Mouse (Mus musculus) lung, embryonic 14.5 days (tissue): ENCODE data around the gene Paxbp1. TPM values are rescaled to one million over a fixed set of nuclear protein-coding genes. Genes with fewer than 3 reads are reported as not detected.

Experiments
- ATAC-seq: fragments of 200-750 bp; cut with Nextera tagmentation; 2 replicates; pipeline ENCODE4 v1.8.0; 2017; ENCODE audit warnings: mild to moderate bottlenecking, moderate TSS enrichment, moderate library complexity; ENCODE audit not compliant: insufficient read depth
- DNase-seq: peaks from one replicate; pipeline ENCODE4 v3.0.0-alpha.2; 2015
- H3K27ac ChIP-seq: fragments of 300-500 bp; sonication (generic); 2 replicates; pipeline ENCODE4 v1.5.1; 2014; ENCODE audit warnings: low read depth, mild to moderate bottlenecking, moderate library complexity
- H3K27me3 ChIP-seq: fragments of 300-500 bp; sonication (generic); 2 replicates; pipeline ENCODE4 v1.6.1; 2014; ENCODE audit warnings: low read length, control low read depth; ENCODE audit not compliant: insufficient read depth
- H3K36me3 ChIP-seq: fragments of 300-500 bp; sonication (generic); 2 replicates; pipeline ENCODE4 v1.6.1; 2014; ENCODE audit warnings: control low read depth; ENCODE audit not compliant: insufficient read depth
- H3K4me1 ChIP-seq: fragments of 300-500 bp; sonication (generic); 2 replicates; pipeline ENCODE4 v1.6.1; 2014; ENCODE audit warnings: antibody characterized with exemption, control low read depth; ENCODE audit not compliant: insufficient read depth
- H3K4me2 ChIP-seq: fragments of 300-500 bp; sonication (generic); 2 replicates; pipeline ENCODE4 v1.6.1; 2014; ENCODE audit warnings: mild to moderate bottlenecking
- H3K4me3 ChIP-seq: fragments of 300-500 bp; sonication (generic); 2 replicates; pipeline ENCODE4 v1.5.1; 2014; ENCODE audit warnings: low read depth, low read length
- H3K9ac ChIP-seq: fragments of 300-500 bp; sonication (generic); 2 replicates; pipeline ENCODE4 v1.6.1; 2014
- H3K9me3 ChIP-seq: fragments of 300-500 bp; sonication (generic); 2 replicates; pipeline ENCODE4 v1.6.1; 2016; ENCODE audit warnings: low read depth, low read length, control low read depth
- CTCF ChIP-seq: IDR thresholded peaks from 2 replicates; pipeline ENCODE4 v1.5.1; 2016; ENCODE audit warnings: antibody characterized with exemption, low read depth
- WGBS: fragments of 180-500 bp; shearing (Covaris S2); extraction: QIAGEN DNeasy Blood & Tissue Kit; methylation state at CpG from one replicate; pipeline ENCODE4 v1.1.7; 2014; 5-methylcytosine and 5-hydroxymethylcytosine counted together
- polyA plus RNA-seq: library from polyadenylated mRNA; unstranded; fragments of >200 nt; fragmentation: Nextera tagmentation; extraction: Ambion mirVana; gene quantifications from 2 replicates; pipeline ENCODE4 v1.2.1, GENCODE M21; 2014

The Paxbp1 gene
- polyA plus RNA-seq, 1 experiment from 2014 or later, result 66.4 TPM

GRCm38 (mm10) chr16:91026290-91026689 is 18.1 kb downstream of the Paxbp1 start:
- no peak overlapping the region for H3K27ac ChIP-seq
- H3K9me3 ChIP-seq, result no peaks in the 10 kb centered on the region
- DNase-seq (no peak), ATAC-seq (no peak)
- H3K9ac ChIP-seq, result no peak overlapping the region
- 86% methylated on average over 4 of the region's 4 CpGs for WGBS
- no peaks in the 10 kb centered on the region for H3K4me1 ChIP-seq
- H3K36me3 ChIP-seq, result peaks cover 92% of the 10 kb centered on the region
- no peak overlapping the region for H3K4me3 ChIP-seq
- no peaks in the 10 kb centered on the region for H3K27me3 ChIP-seq
- no peak for TF ChIP-seq CTCF
- no peak overlapping the region for H3K4me2 ChIP-seq

- H3K36me3 ChIP-seq, result peaks cover 96% of the 10 kb centered on the region
- H3K27me3 ChIP-seq, result no peaks in the 10 kb centered on the region
- no peak overlapping the region for H3K4me3 ChIP-seq
- no peak overlapping the region for H3K4me2 ChIP-seq
- WGBS, result 79% methylated on average over 1 of the region's 1 CpGs
- H3K27ac ChIP-seq, result no peak overlapping the region
- DNase-seq (peak; percentile 46), ATAC-seq (no peak)
- peak; percentile 60 for TF ChIP-seq CTCF
- H3K9ac ChIP-seq, result no peak overlapping the region
- H3K4me1 ChIP-seq, result no peaks in the 10 kb centered on the region
- H3K9me3 ChIP-seq, result no peaks in the 10 kb centered on the region
Measured at GRCm38 (mm10) chr16:91023384-91023783, 21.0 kb downstream of the Paxbp1 start.

- Histone ChIP-seq H3K36me3 (peaks cover 91% of the 10 kb centered on the region), H3K4me1 (no peaks in the 10 kb centered on the region), H3K9me3 (no peaks in the 10 kb centered on the region), H3K4me2 (no peak overlapping the region), H3K27me3 (no peaks in the 10 kb centered on the region), H3K4me3 (no peak overlapping the region), H3K27ac (no peak overlapping the region), H3K9ac (no peak overlapping the region)
- ATAC-seq (no peak), DNase-seq (no peak)
- TF ChIP-seq CTCF, result no peak
- WGBS, result 86% methylated on average over 10 of the region's 10 CpGs
Measured at GRCm38 (mm10) chr16:91020842-91021483, 23.4 kb downstream of the Paxbp1 start.

- no peaks in the 10 kb centered on the region for H3K27me3 ChIP-seq
- no peaks in the 10 kb centered on the region for H3K9me3 ChIP-seq
- H3K4me1 ChIP-seq, result no peaks in the 10 kb centered on the region
- DNase-seq (no peak), ATAC-seq (no peak)
- no peak overlapping the region for H3K4me3 ChIP-seq
- WGBS, result 92% methylated on average over 4 of the region's 4 CpGs
- peaks cover 88% of the 10 kb centered on the region for H3K36me3 ChIP-seq
- no peak overlapping the region for H3K4me2 ChIP-seq
- H3K9ac ChIP-seq, result no peak overlapping the region
- H3K27ac ChIP-seq, result no peak overlapping the region
- TF ChIP-seq CTCF, result no peak
Measured at GRCm38 (mm10) chr16:91019476-91019875, 24.9 kb downstream of the Paxbp1 start.

DNA sequence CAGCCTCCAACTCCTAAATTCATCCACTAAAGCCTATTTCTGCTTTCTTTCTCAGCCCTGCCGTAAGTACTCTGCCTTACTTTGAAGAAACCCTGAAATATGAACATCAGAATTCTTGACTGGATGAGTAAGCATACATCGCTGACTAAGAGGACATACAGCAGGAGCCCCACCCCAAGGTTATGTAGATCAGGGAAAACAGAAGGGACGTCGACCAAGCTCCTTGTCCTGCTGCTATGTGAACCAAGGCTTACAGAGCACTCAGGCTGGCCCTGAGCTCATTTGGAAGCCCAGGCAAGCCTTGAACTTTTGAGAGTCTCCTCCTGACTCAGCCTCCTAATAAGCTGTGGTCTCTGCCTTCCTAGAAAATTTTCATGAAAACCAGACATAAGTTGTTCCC is 28.6 kb downstream of the Paxbp1 start:
- Histone ChIP-seq H3K4me2 (no peak overlapping the region), H3K4me1 (no peaks in the 10 kb centered on the region), H3K9ac (no peak overlapping the region), H3K27ac (no peak overlapping the region), H3K36me3 (peaks cover 63% of the 10 kb centered on the region), H3K4me3 (no peak overlapping the region), H3K9me3 (no peaks in the 10 kb centered on the region), H3K27me3 (no peaks in the 10 kb centered on the region)
- no peak for ATAC-seq
- TF ChIP-seq CTCF, result no peak
- WGBS, result 85% methylated on average over 4 of the region's 4 CpGs
- no peak for DNase-seq

- peak overlapping the region; percentile 73; the same call in 1 of the 2 replicates for H3K9ac ChIP-seq
- ATAC-seq (no peak), DNase-seq (no peak)
- H3K4me1 ChIP-seq, result no peaks in the 10 kb centered on the region
- H3K27ac ChIP-seq, result no peak overlapping the region
- TF ChIP-seq CTCF, result no peak
- H3K4me2 ChIP-seq, result peak overlapping the region; percentile 85
- H3K9me3 ChIP-seq, result no peaks in the 10 kb centered on the region
- 23% methylated on average over 3 of the region's 3 CpGs for WGBS
- no peaks in the 10 kb centered on the region for H3K27me3 ChIP-seq
- peaks cover 26% of the 10 kb centered on the region for H3K36me3 ChIP-seq
- H3K4me3 ChIP-seq, result peak overlapping the region; percentile 94
Measured at GRCm38 (mm10) chr16:91011847-91012246, 32.5 kb downstream of the Paxbp1 start.

DNA sequence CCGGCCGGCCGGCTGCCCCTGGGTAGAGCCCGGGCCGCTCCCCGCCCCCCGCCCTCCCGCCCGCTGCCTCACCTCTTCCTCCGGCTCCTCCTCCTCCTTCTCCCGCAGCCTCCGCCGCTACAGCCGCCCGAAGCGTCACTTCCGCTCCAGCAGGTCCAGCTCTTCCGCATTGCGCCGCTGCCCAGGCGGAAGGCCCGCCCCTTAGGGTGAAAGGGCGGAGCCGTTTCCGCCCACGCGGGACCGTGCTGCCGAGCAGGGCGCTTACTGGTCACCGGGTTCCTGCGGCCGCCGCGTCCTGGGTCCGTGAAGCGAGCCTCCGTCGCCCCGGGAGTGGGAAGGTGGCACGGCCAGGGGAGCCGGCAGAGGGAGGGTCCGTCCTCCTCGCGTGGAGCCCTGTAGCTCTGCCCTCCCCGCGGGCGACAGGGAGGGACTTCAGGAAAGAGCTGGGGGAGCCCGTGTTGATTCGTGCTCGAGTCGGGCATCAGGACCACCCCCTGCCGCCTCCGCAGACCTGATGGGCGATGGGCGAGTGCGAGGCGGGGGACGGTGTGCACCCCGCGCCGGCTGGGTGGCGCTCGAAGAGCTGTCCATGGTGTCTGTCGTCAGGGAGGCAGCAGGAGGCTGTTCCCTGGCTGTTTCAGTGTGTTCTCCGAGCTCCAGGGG is 33.2 kb downstream of the Paxbp1 start, which contains the start of gene Synj1:
Gene Synj1, minus strand, starts transcription at position 288 of the 663 bp plus-strand sequence.
- Histone ChIP-seq H3K27ac (peak within 1 kb of the TSS; percentile 85), H3K27me3 (no peaks in the 10 kb centered on the region), H3K36me3 (peaks cover 22% of the 10 kb centered on the region), H3K4me3 (peak within 1 kb of the TSS; percentile 94), H3K4me2 (peak within 1 kb of the TSS; percentile 85), H3K9me3 (no peaks in the 10 kb centered on the region), H3K4me1 (no peaks in the 10 kb centered on the region), H3K9ac (peak within 1 kb of the TSS; percentile 73)
- peak; percentile 11; the same call in 1 of the 2 replicates for TF ChIP-seq CTCF
- DNase-seq (peak; percentile 96), ATAC-seq (peak; percentile 97)
- 0% methylated on average over 60 of the region's 66 CpGs for WGBS
